Mouse (Mus musculus): ENCODE data around the gene Itga11.

Gene Itga11

GRCm38 (mm10) chr9:62820829-62821228, 143.2 kb downstream of the Itga11 start:
- no peak for DNase-seq

GRCm38 (mm10) chr9:62821811-62822210, 144.2 kb downstream of the Itga11 start:
- DNase-seq = no peak

GRCm38 (mm10) chr9:62825791-62826393, 148.3 kb downstream of the Itga11 start:
- DNase-seq = peak; percentile 55

GRCm38 (mm10) chr9:62826456-62826855, 148.8 kb downstream of the Itga11 start:
- DNase-seq = peak; percentile 43

GRCm38 (mm10) chr9:62827939-62828652, 150.5 kb downstream of the Itga11 start:
- peak; percentile 80 for DNase-seq

GRCm38 (mm10) chr9:62828662-62829086, 151.0 kb downstream of the Itga11 start:
- DNase-seq = peak; percentile 97

GRCm38 (mm10) chr9:62829877-62830276, 152.3 kb downstream of the Itga11 start:
- DNase-seq = no peak

Measured in embryo, embryonic 11 days (tissue).